Mouse (Mus musculus): ENCODE measurements at regions not wholly inside any gene's neighbourhood (a gene's known extent, or its start where the extent isn't known, plus 50 kb on each side); places are given as distances from the start of the nearest gene placed in this dataset.
"Not testable (repeated sequence)": the region's sequence is repeated elsewhere in the genome, so short reads cannot be mapped to it uniquely, and the experiment has no call there.

- Histone ChIP-seq H3K9me3 (replicated peaks; ENCODE audit: control insufficient read depth, low read length) (no peaks in the 10 kb centered on the region), H3K4me1 (ENCODE audit: control insufficient read depth, insufficient read depth, low read length) (peaks cover 6% of the 10 kb centered on the region; the same call in 1 of the 2 replicates), H3K4me3 (ENCODE audit: low read depth, low read length) (no peak overlapping the region), H3K4me2 (no peak overlapping the region), H3K36me3 (ENCODE audit: control insufficient read depth, insufficient read depth, low read length) (no peaks in the 10 kb centered on the region), H3K27ac (ENCODE audit: low read depth, low read length) (no peak overlapping the region), H3K9ac (ENCODE audit: low read depth, low read length) (no peak overlapping the region), H3K27me3 (ENCODE audit: control insufficient read depth, insufficient read depth, low read length) (0 out of 2 replicates have a peak, but pooled peaks cover 3% of the 10 kb centered on the region)
- 50% methylated on average over 13 of the region's 13 CpGs for WGBS (ENCODE audit: insufficient replicate concordance)
- ATAC-seq (replicated peaks; ENCODE audit: insufficient number of reproducible peaks, low FRiP score, low TSS enrichment), result no peak; the same call in 1 of the 2 replicates
Observed at GRCm38 (mm10) chr13:73069840-73070530, 190.3 kb upstream of the Irx4 start.

- Histone ChIP-seq H3K9ac (ENCODE audit: low read depth, low read length) (no peak overlapping the region), H3K4me1 (ENCODE audit: control insufficient read depth, insufficient read depth, low read length) (peaks cover 6% of the 10 kb centered on the region; the same call in 1 of the 2 replicates), H3K9me3 (replicated peaks; ENCODE audit: control insufficient read depth, low read length) (no peaks in the 10 kb centered on the region), H3K27me3 (ENCODE audit: control insufficient read depth, insufficient read depth, low read length) (0 out of 2 replicates have a peak, but pooled peaks cover 3% of the 10 kb centered on the region), H3K27ac (ENCODE audit: low read depth, low read length) (no peak overlapping the region), H3K4me2 (no peak overlapping the region), H3K36me3 (ENCODE audit: control insufficient read depth, insufficient read depth, low read length) (no peaks in the 10 kb centered on the region), H3K4me3 (ENCODE audit: low read depth, low read length) (no peak overlapping the region)
- 47% methylated on average over 7 of the region's 7 CpGs for WGBS (ENCODE audit: insufficient replicate concordance)
- no peak for ATAC-seq (replicated peaks; ENCODE audit: insufficient number of reproducible peaks, low FRiP score, low TSS enrichment)
Observed at GRCm38 (mm10) chr13:73070531-73070908, 189.8 kb upstream of the Irx4 start.

DNA sequence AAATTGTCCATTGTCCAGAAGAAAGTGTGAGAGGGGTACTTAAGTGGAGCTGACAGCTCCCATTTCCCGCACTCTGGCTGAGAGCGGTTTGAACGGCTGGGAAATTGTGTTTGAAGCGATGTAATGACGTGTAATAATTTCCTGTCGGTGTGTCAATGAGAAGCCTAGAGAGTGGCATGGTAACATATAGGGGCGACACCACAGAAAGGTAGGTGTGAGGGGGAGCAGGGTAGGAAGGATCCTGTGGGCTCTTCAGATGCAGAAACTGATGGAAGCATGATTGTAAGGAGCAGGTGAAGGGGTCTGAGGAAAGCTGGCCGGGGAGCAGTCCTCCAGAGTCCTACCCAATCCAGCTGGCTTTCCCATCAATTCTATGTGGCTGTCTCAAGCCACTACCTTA is 189.2 kb upstream of the Irx4 start:
- H3K9ac ChIP-seq (ENCODE audit: low read depth, low read length), result no peak overlapping the region
- H3K9me3 ChIP-seq (replicated peaks; ENCODE audit: control insufficient read depth, low read length), result no peaks in the 10 kb centered on the region
- H3K4me2 ChIP-seq, result no peak overlapping the region
- peaks cover 6% of the 10 kb centered on the region; the same call in 1 of the 2 replicates for H3K4me1 ChIP-seq (ENCODE audit: control insufficient read depth, insufficient read depth, low read length)
- no peak for ATAC-seq (replicated peaks; ENCODE audit: insufficient number of reproducible peaks, low FRiP score, low TSS enrichment)
- 51% methylated on average over 8 of the region's 8 CpGs for WGBS (ENCODE audit: insufficient replicate concordance)
- H3K36me3 ChIP-seq (ENCODE audit: control insufficient read depth, insufficient read depth, low read length), result no peaks in the 10 kb centered on the region
- no peak overlapping the region for H3K27ac ChIP-seq (ENCODE audit: low read depth, low read length)
- 0 out of 2 replicates have a peak, but pooled peaks cover 3% of the 10 kb centered on the region for H3K27me3 ChIP-seq (ENCODE audit: control insufficient read depth, insufficient read depth, low read length)
- H3K4me3 ChIP-seq (ENCODE audit: low read depth, low read length), result no peak overlapping the region

DNA sequence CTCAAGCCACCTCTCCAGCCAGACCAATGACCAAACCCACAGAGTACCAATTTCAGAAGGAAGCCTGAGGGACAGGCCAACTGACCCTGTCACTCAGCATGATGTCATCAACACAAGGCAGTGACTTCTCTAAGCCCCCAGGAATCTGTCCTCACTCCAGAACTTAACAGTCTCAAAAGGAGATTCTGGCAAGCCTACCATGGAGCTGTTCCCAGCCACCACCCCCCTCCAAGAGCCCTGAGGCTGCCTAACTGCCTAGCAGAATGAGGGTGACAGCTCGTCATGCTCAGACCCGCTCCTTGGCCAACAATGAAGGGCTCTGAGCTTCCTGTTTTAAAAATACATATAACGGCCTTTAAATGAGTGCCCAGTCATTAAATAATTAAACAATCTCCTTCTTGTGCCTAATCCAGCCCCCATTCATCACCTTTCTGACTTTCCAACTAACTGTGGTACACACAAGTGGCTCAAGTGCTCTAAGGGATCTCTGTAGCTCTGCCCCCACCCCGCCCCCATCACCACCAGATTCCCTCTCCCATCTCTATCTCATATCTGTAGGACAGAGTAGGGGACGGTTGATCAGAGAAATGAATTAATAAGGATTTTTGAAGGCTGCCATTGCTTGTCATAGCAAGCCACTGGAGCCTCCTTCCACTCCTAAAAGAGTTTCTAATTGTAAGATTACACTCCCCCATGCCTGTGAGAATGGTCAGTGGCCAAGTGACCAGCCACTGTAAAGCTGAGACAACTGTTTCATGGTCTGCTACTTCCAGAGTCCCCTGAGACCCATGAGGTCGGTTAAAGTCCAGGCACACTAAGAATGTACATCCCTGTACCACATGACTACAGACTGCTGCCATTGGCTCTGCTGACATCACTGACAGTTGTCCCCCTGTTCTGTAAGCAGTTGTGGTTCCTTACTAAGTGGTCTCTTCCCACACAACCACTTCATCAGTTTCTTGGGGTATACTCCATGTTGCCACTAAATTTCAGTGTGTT is 188.1 kb upstream of the Irx4 start:
- no peaks in the 10 kb centered on the region for H3K36me3 ChIP-seq (ENCODE audit: control insufficient read depth, insufficient read depth, low read length)
- H3K4me1 ChIP-seq (ENCODE audit: control insufficient read depth, insufficient read depth, low read length), result peaks cover 6% of the 10 kb centered on the region; the same call in 1 of the 2 replicates
- 53% methylated on average over 6 of the region's 6 CpGs for WGBS (ENCODE audit: insufficient replicate concordance)
- H3K27ac ChIP-seq (ENCODE audit: low read depth, low read length), result no peak overlapping the region
- no peak overlapping the region for H3K4me2 ChIP-seq
- H3K9me3 ChIP-seq (replicated peaks; ENCODE audit: control insufficient read depth, low read length), result no peaks in the 10 kb centered on the region
- no peak overlapping the region for H3K4me3 ChIP-seq (ENCODE audit: low read depth, low read length)
- no peak for ATAC-seq (replicated peaks; ENCODE audit: insufficient number of reproducible peaks, low FRiP score, low TSS enrichment)
- H3K9ac ChIP-seq (ENCODE audit: low read depth, low read length), result no peak overlapping the region
- 0 out of 2 replicates have a peak, but pooled peaks cover 3% of the 10 kb centered on the region for H3K27me3 ChIP-seq (ENCODE audit: control insufficient read depth, insufficient read depth, low read length)

DNA sequence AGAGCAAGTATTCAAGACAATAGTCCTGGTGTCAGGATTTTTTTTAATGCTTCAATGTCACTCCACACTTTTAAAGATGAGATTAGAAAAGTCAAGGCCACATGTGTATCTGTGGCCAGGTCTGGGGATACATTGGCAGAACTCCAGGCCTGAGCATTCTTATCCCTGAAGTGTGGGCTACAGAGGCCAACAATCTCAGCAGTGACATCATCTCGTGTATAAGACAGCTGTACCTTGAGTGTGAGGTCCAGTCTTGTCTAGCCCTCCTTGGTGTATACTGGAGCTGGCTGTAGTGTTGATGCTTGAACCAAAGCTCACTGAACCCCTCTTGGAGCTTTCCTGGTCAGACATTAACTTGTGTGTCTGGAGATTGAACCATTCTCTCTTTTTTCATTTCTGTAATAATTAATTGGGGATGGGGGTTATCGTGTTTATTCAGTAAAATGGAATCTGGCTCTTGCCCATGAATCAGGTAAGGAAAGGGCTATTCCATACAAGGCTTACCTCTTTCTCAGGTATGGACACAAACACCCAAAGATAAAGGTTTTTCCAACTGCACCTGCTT is 182.3 kb upstream of the Irx4 start:
- Histone ChIP-seq H3K36me3 (ENCODE audit: control insufficient read depth, insufficient read depth, low read length) (no peaks in the 10 kb centered on the region), H3K4me3 (ENCODE audit: low read depth, low read length) (no peak overlapping the region), H3K4me1 (ENCODE audit: control insufficient read depth, insufficient read depth, low read length) (peaks cover 8% of the 10 kb centered on the region; the same call in 1 of the 2 replicates), H3K9me3 (replicated peaks; ENCODE audit: control insufficient read depth, low read length) (no peaks in the 10 kb centered on the region), H3K4me2 (no peak overlapping the region), H3K9ac (ENCODE audit: low read depth, low read length) (no peak overlapping the region), H3K27me3 (ENCODE audit: control insufficient read depth, insufficient read depth, low read length) (no peaks in the 10 kb centered on the region), H3K27ac (ENCODE audit: low read depth, low read length) (no peak overlapping the region)
- WGBS (ENCODE audit: insufficient replicate concordance), result 48% methylated on average over 2 of the region's 2 CpGs
- no peak for ATAC-seq (replicated peaks; ENCODE audit: insufficient number of reproducible peaks, low FRiP score, low TSS enrichment)

GRCm38 (mm10) chr13:73087815-73088214 is 172.5 kb upstream of the Irx4 start:
- H3K36me3 ChIP-seq (ENCODE audit: control insufficient read depth, insufficient read depth, low read length); H3K9me3 ChIP-seq (replicated peaks; ENCODE audit: control insufficient read depth, low read length); ATAC-seq (replicated peaks; ENCODE audit: insufficient number of reproducible peaks, low FRiP score, low TSS enrichment); H3K27ac ChIP-seq (ENCODE audit: low read depth, low read length); H3K4me1 ChIP-seq (ENCODE audit: control insufficient read depth, insufficient read depth, low read length); H3K9ac ChIP-seq (ENCODE audit: low read depth, low read length); H3K4me3 ChIP-seq (ENCODE audit: low read depth, low read length); H3K27me3 ChIP-seq (ENCODE audit: control insufficient read depth, insufficient read depth, low read length); H3K4me2 ChIP-seq: not testable (repeated sequence)

GRCm38 (mm10) chr13:73091886-73092285 is 168.4 kb upstream of the Irx4 start:
- Histone ChIP-seq H3K4me2 (no peak overlapping the region), H3K36me3 (ENCODE audit: control insufficient read depth, insufficient read depth, low read length) (no peaks in the 10 kb centered on the region), H3K4me1 (ENCODE audit: control insufficient read depth, insufficient read depth, low read length) (no peaks in the 10 kb centered on the region), H3K27ac (ENCODE audit: low read depth, low read length) (no peak overlapping the region), H3K27me3 (ENCODE audit: control insufficient read depth, insufficient read depth, low read length) (no peaks in the 10 kb centered on the region), H3K4me3 (ENCODE audit: low read depth, low read length) (no peak overlapping the region), H3K9ac (ENCODE audit: low read depth, low read length) (no peak overlapping the region), H3K9me3 (replicated peaks; ENCODE audit: control insufficient read depth, low read length) (no peaks in the 10 kb centered on the region)
- WGBS (ENCODE audit: insufficient replicate concordance), result 46% methylated on average over 3 of the region's 3 CpGs
- ATAC-seq (replicated peaks; ENCODE audit: insufficient number of reproducible peaks, low FRiP score, low TSS enrichment), result no peak

GRCm38 (mm10) chr13:73097502-73097901 is 162.8 kb upstream of the Irx4 start:
- Histone ChIP-seq H3K4me3 (ENCODE audit: low read depth, low read length) (no peak overlapping the region), H3K9ac (ENCODE audit: low read depth, low read length) (no peak overlapping the region), H3K27ac (ENCODE audit: low read depth, low read length) (no peak overlapping the region), H3K9me3 (replicated peaks; ENCODE audit: control insufficient read depth, low read length) (no peaks in the 10 kb centered on the region), H3K4me2 (no peak overlapping the region), H3K36me3 (ENCODE audit: control insufficient read depth, insufficient read depth, low read length) (no peaks in the 10 kb centered on the region), H3K4me1 (ENCODE audit: control insufficient read depth, insufficient read depth, low read length) (no peaks in the 10 kb centered on the region), H3K27me3 (ENCODE audit: control insufficient read depth, insufficient read depth, low read length) (no peaks in the 10 kb centered on the region)
- WGBS (ENCODE audit: insufficient replicate concordance), result 87% methylated on average over 9 of the region's 9 CpGs
- ATAC-seq (replicated peaks; ENCODE audit: insufficient number of reproducible peaks, low FRiP score, low TSS enrichment), result no peak
